In genomic region chr12:85570158-85570540, GRCm38 (mm10) we compare ENCODE assay signal across 23 mouse cellular contexts. TPM values are rescaled to one million over a fixed set of nuclear protein-coding genes. Genes with fewer than 3 reads are reported as not detected.
DNase-seq lines count a peak whose midpoint lies in the region; ATAC-seq and TF ChIP-seq lines count a peak whose summit lies in the region.
"Had no signal": no experiment of that assay in that cellular context is flagged by ENCODE, and none has a peak within 500 bp of the region (broad histone marks: within the 10 kb centered on the region; RNA-seq: fewer than 3 reads in every experiment).

No protein-coding gene starts in this region.

- DNase-seq in gastrocnemius, adult 18-20 months (ENCODE audit: low spot score), result peak; percentile 11
- DNase-seq in gastrocnemius, postnatal 14 days, result no peak
- DNase-seq in induced T-regulatory cell, adult 2 months (ENCODE audit: low read depth), result peak; percentile 21
- no peak for DNase-seq in stomach, postnatal 0 days (ENCODE audit: low spot score)
- DNase-seq in heart, postnatal 10 days, result no peak
- DNase-seq: cerebellum, adult 9-11 months; kidney, adult 9 months; right cerebral cortex, postnatal 14 days; thymus, adult 18-20 months; thymus, postnatal 36 days had no signal

- TF ChIP-seq EP300 in stomach, postnatal 0 days (optimal IDR thresholded peaks at IDR 0.05), result no peak

- H3K4me2 ChIP-seq in stomach, postnatal 0 days (replicated peaks; ENCODE audit: low read depth), result no peak overlapping the region
- H3K4me2 ChIP-seq: forebrain, embryonic 12.5 days; heart, embryonic 11.5 days; hindbrain, embryonic 13.5 days; limb, embryonic 12.5 days; liver, embryonic 11.5 days had no signal

- no peak for ATAC-seq in megakaryocyte, adult 5-6 weeks (ENCODE audit: poor library complexity, severe bottlenecking)
- ATAC-seq in stomach, postnatal 0 days (ENCODE audit: low FRiP score, low TSS enrichment), result peak; percentile 41; the same call in 1 of the 2 replicates
- ATAC-seq in inflammation-experienced regulatory T-cells, adult 6 months, result no peak

- no peaks in the 10 kb centered on the region; the same call in 1 of the 2 replicates for H3K9me3 ChIP-seq in megakaryocyte, embryonic 14.5 days
- no peaks in the 10 kb centered on the region for H3K9me3 ChIP-seq in stomach, postnatal 0 days (ENCODE audit: control insufficient read depth, low read length)
- H3K9me3 ChIP-seq: embryonic facial prominence, embryonic 10.5 days; forebrain, embryonic 12.5 days; G1E; hindbrain, embryonic 13.5 days; limb, embryonic 12.5 days; midbrain, embryonic 10.5 days had no signal

- H3K4me1 ChIP-seq in megakaryocyte, embryonic 14.5 days, result peaks cover 25% of the 10 kb centered on the region
- peaks cover 2% of the 10 kb centered on the region; the same call in 1 of the 2 replicates for H3K4me1 ChIP-seq in stomach, postnatal 0 days (replicated peaks; ENCODE audit: control insufficient read depth, insufficient read depth)

- no peak for TF ChIP-seq CTCF in stomach, postnatal 0 days (IDR thresholded peaks at IDR 0.05; ENCODE audit: low read depth)

- peak overlapping the region; percentile 45 for H3K27ac ChIP-seq in stomach, postnatal 0 days (replicated peaks)
- H3K27ac ChIP-seq: embryonic facial prominence, embryonic 10.5 days; forebrain, embryonic 12.5 days; hindbrain, embryonic 13.5 days; limb, embryonic 12.5 days; midbrain, embryonic 10.5 days had no signal

- H3K36me3 ChIP-seq in megakaryocyte, embryonic 14.5 days (replicated peaks; ENCODE audit: low read length), result no peaks in the 10 kb centered on the region
- H3K36me3 ChIP-seq in stomach, postnatal 0 days (ENCODE audit: control insufficient read depth, insufficient read depth, low read length), result no peaks in the 10 kb centered on the region
- H3K36me3 ChIP-seq: embryonic facial prominence, embryonic 10.5 days; forebrain, embryonic 12.5 days; G1E; hindbrain, embryonic 13.5 days; limb, embryonic 12.5 days; midbrain, embryonic 10.5 days had no signal

- intact Hi-C loops in gastrocnemius, postnatal 14 days (cut with DNase I; ENCODE audit: low total_unique reads), result no loop called here
- intact Hi-C loops in heart, postnatal 10 days (cut with DNase I), result no loop called here

- 46% methylated on average over 1 of the region's 1 CpGs for WGBS in stomach, postnatal 0 days

- peak overlapping the region; percentile 34 for H3K4me3 ChIP-seq in megakaryocyte, embryonic 14.5 days (replicated peaks)
- H3K4me3 ChIP-seq in stomach, postnatal 0 days (ENCODE audit: low read depth, low read length), result no peak overlapping the region
- H3K4me3 ChIP-seq: embryonic facial prominence, embryonic 10.5 days; forebrain, embryonic 12.5 days; hindbrain, embryonic 13.5 days; layer of hippocampus, adult 2 months; limb, embryonic 12.5 days; midbrain, embryonic 10.5 days had no signal

- peaks cover 78% of the 10 kb centered on the region for H3K27me3 ChIP-seq in megakaryocyte, embryonic 14.5 days (replicated peaks)
- no peaks in the 10 kb centered on the region for H3K27me3 ChIP-seq in stomach, postnatal 0 days (ENCODE audit: control insufficient read depth, insufficient read depth, low read length)
- H3K27me3 ChIP-seq: CH12.LX; forebrain, embryonic 12.5 days; hindbrain, embryonic 13.5 days; limb, embryonic 12.5 days had no signal

- no peak overlapping the region for H3K9ac ChIP-seq in stomach, postnatal 0 days (ENCODE audit: low read length)
- H3K9ac ChIP-seq: forebrain, embryonic 12.5 days; hindbrain, embryonic 13.5 days; limb, embryonic 12.5 days had no signal

RNA-seq across cellular contexts. Expression of gene Jdp2, which starts 28.7 kb away (rescaled TPM):
- total RNA-seq in gastrocnemius, adult 18-20 months (2021), result 1 to 10 TPM; 3.6 to 4.7 TPM
- total RNA-seq in gastrocnemius, postnatal 14 days (2021), result 10 to 100 TPM in 1 of 2 experiments, 1 to 10 TPM in 1; 9.4 to 11.6 TPM
- 5.4 and 7.1 TPM in 2 replicates for polyA plus RNA-seq in megakaryocyte, embryonic 14.5 days (2012; ENCODE audit: insufficient read depth, low replicate concordance)
- total RNA-seq in megakaryocyte, adult 5-6 weeks (2015), result 15.6 and 18.1 TPM in 2 replicates
- 33.3 and 38.9 TPM in 2 replicates for total RNA-seq in megakaryocyte, adult 5-6 weeks (2017)
- 0.63 and 0.65 TPM in 2 replicates for polyA plus RNA-seq in stomach, postnatal 0 days (2015; fragmentation: Nextera tagmentation; extraction: Ambion mirVana)
- total RNA-seq in heart, postnatal 10 days (2021), result 10 to 100 TPM; 12.6 to 20.2 TPM
- polyA plus RNA-seq in inflammation-experienced regulatory T-cells, adult 6 months (2017; shearing (Covaris generic)), result under 1 TPM; 0.37 to 0.59 (median 0.58) TPM
- total RNA-seq: G1E had no signal
- polyA plus RNA-seq: G1E had no signal

Comparison
In these comparisons a context has a peak if more than half of its experiments do, and no peak if none do; other contexts are left out.
1. DNase-seq: peak in gastrocnemius, adult 18-20 months (single experiment) and induced T-regulatory cell, adult 2 months (single experiment); none in gastrocnemius, postnatal 14 days (single experiment), stomach, postnatal 0 days (single experiment) and heart, postnatal 10 days (0 of 2).